Mouse (Mus musculus) kidney, adult 2 months (tissue): ENCODE results near the gene P2ry2. TPM values are rescaled to one million over a fixed set of nuclear protein-coding genes. Genes with fewer than 3 reads are reported as not detected.

Experiments used
- DNase-seq: peaks from one replicate; pipeline ENCODE4 v3.0.0; 2021
- H3K27ac ChIP-seq: fragments of 200-500 bp; 2 replicates; pipeline ENCODE4 v1.5.1; 2012; ENCODE audit warnings: low read depth, low read length, control low read depth, inconsistent platforms; ENCODE audit not compliant: insufficient read depth
- H3K27me3 ChIP-seq: fragments of 200-500 bp; replicated peaks from 2 replicates; pipeline ENCODE4 v1.6.1; 2012; ENCODE audit warnings: mild to moderate bottlenecking, moderate library complexity, low read length, inconsistent platforms; ENCODE audit not compliant: control insufficient read depth, insufficient read depth
- H3K36me3 ChIP-seq: fragments of 200-500 bp; 2 replicates; pipeline ENCODE4 v1.6.1; 2012; ENCODE audit warnings: mild to moderate bottlenecking, moderate library complexity, low read length, inconsistent platforms; ENCODE audit not compliant: control insufficient read depth, insufficient read depth
- H3K4me1 ChIP-seq: fragments of 200-500 bp; 2 replicates; pipeline ENCODE4 v1.6.1; 2011; ENCODE audit warnings: low read length; ENCODE audit not compliant: control insufficient read depth, insufficient read depth
- H3K4me3 ChIP-seq: fragments of 200-500 bp; 2 replicates; pipeline ENCODE4 v1.5.1; 2011; ENCODE audit warnings: mild to moderate bottlenecking, low read depth, low read length, control low read depth; ENCODE audit not compliant: insufficient read depth
- CTCF ChIP-seq: fragments of 200-500 bp; conservative IDR thresholded peaks from 2 replicates; pipeline ENCODE4 v1.5.1; 2011; ENCODE audit warnings: low read depth, mild to moderate bottlenecking, control low read depth, low read length, moderate library complexity, mixed read lengths; ENCODE audit not compliant: insufficient read depth, insufficient read length
- POLR2A ChIP-seq: fragments of 200-500 bp; IDR thresholded peaks from one replicate; pipeline ENCODE4 v1.6.1; 2011; ENCODE audit warnings: low read depth, low read length, control low read depth
- WGBS: fragments of 180-500 bp; shearing (Covaris S2); methylation state at CpG from one replicate; pipeline ENCODE4 v1.1.7; 2018; 5-methylcytosine and 5-hydroxymethylcytosine counted together
- polyA plus RNA-seq: library from polyadenylated mRNA; depleted of rRNA; stranded (reverse); fragments of >200 nt; gene quantifications from 2 replicates; pipeline ENCODE4 v1.2.3, GENCODE M21; 2012

The P2ry2 gene
- polyA plus RNA-seq, 1 experiment = 15.0 TPM

DNA sequence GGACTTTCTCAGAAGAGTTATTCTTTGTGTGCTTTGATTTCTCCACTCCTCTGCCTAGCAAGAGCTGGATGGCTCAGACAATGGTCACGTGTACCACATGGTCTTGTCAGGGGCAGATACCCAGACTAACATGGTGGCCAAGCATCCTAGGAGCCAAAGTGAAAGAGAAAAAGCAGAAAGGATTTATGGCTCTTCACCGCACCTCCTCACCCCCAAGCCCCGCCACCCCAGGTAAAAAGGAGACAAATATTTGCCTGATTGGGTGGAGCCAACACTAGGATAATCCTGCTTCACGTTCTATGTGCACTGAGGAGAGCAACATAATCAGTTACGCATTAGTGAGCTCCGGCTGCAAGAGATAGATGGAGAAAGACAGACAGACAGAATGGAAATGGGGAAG lies 44.3 kb downstream of the P2ry2 start:
- no peak for DNase-seq
- no peak for TF ChIP-seq POLR2A
- TF ChIP-seq CTCF = no peak
- WGBS = 77% methylated on average over 6 of the region's 6 CpGs
- Histone ChIP-seq H3K36me3 (no peaks in the 10 kb centered on the region), H3K4me3 (no peak overlapping the region), H3K27me3 (no peaks in the 10 kb centered on the region; the same call in 1 of the 2 replicates), H3K4me1 (no peaks in the 10 kb centered on the region), H3K27ac (no peak overlapping the region)

DNA sequence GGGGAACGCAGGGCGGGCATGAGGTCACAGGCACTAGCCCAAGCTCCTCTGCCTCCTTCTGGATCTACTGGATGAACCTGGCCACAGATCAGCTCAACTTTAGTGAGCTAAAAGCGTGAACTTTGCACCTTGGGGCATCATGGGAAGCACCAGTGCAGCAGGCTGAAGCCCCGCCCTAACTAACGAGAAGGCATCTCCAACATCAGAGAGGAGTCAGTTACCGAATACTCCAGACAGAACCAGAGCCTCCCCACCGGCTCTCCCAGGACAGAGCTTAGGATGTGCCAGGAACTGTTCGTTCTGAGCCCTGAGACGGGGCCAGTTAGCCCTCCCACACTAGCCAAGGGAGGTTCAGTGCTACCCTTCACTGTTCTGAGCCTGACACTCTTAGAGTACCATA lies 44.8 kb downstream of the P2ry2 start:
- Histone ChIP-seq H3K4me1 (no peaks in the 10 kb centered on the region), H3K27me3 (no peaks in the 10 kb centered on the region; the same call in 1 of the 2 replicates), H3K4me3 (no peak overlapping the region), H3K36me3 (no peaks in the 10 kb centered on the region), H3K27ac (no peak overlapping the region)
- peak; percentile 51 for DNase-seq
- 74% methylated on average over 9 of the region's 9 CpGs for WGBS
- TF ChIP-seq CTCF (no peak), POLR2A (no peak)

DNA sequence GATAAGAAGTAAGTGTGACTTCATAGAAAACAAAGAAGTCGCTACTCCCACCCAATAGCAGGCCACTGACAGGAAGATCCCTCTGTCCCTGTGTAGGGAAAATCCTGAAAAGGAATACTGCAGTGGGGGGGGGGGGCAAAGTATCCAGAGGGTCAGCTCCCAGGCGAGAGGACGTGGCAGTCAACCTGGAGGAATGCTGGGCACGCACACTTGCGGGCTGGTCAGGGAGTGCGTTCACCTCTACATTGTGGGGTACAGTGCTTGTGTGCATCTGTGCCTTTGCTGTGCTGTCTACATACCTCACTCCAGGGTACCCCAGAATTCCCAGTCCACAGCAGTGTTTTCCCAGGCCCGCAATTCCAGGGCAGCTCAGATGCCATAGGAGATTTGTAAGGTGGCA lies 46.7 kb downstream of the P2ry2 start:
- H3K4me1 ChIP-seq = no peaks in the 10 kb centered on the region
- H3K4me3 ChIP-seq = no peak overlapping the region
- no peak overlapping the region for H3K27ac ChIP-seq
- DNase-seq = no peak
- H3K27me3 ChIP-seq = no peaks in the 10 kb centered on the region; the same call in 1 of the 2 replicates
- TF ChIP-seq CTCF = no peak
- no peak for TF ChIP-seq POLR2A
- no peaks in the 10 kb centered on the region for H3K36me3 ChIP-seq
- 90% methylated on average over 7 of the region's 7 CpGs for WGBS

DNA sequence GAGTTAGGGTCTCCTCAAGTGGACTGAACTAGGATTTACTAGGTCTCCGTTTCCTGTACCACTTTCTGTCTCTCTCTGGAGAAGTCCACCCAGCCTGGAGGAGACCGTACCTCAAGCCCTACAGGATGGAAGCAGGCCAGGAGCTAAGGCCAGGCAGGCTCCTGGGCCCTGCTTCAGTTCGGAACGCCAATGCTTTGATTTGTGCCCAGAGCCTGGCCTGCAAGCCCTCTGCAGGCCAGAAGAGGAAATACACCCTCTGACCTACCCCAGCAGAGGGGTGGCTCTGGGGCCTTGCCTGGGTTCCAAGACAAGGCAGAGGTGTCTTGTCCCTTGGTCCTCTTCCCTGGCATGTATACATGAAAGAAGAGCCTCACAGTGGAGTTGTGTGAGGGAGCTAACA lies 47.6 kb downstream of the P2ry2 start:
- H3K36me3 ChIP-seq = no peaks in the 10 kb centered on the region
- H3K27ac ChIP-seq = no peak overlapping the region
- H3K4me3 ChIP-seq = no peak overlapping the region
- peak; percentile 39 for DNase-seq
- 25% methylated on average over 4 of the region's 4 CpGs for WGBS
- no peaks in the 10 kb centered on the region for H3K4me1 ChIP-seq
- no peaks in the 10 kb centered on the region for H3K27me3 ChIP-seq
- TF ChIP-seq POLR2A (no peak), CTCF (peak; percentile 80)

DNA sequence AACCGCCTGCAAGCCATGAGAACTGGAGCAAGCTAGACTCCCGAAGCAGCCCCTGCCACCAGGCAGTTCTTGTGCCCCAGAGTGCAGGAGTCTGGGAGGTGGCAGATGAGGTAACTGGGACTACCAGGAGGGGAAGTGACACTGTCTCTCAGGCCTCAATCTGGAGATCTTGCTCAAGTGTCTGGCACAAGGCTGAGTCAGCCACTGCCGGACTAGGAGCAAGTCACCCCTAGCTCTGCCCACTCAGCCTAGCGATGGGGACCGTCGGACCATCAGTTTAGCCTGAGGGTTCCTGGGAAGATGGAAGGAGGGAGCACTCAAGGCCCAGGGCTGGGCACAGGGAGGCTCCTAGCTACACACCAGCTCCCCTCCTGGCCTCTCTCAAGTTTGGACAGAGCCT lies 48.4 kb downstream of the P2ry2 start:
- Histone ChIP-seq H3K4me3 (0 out of 2 replicates have a peak overlapping the region, but pooled peaks have one; percentile 1), H3K36me3 (no peaks in the 10 kb centered on the region), H3K27ac (no peak overlapping the region), H3K4me1 (no peaks in the 10 kb centered on the region), H3K27me3 (no peaks in the 10 kb centered on the region)
- TF ChIP-seq CTCF = no peak
- no peak for TF ChIP-seq POLR2A
- DNase-seq = peak; percentile 24
- 93% methylated on average over 6 of the region's 6 CpGs for WGBS

DNA sequence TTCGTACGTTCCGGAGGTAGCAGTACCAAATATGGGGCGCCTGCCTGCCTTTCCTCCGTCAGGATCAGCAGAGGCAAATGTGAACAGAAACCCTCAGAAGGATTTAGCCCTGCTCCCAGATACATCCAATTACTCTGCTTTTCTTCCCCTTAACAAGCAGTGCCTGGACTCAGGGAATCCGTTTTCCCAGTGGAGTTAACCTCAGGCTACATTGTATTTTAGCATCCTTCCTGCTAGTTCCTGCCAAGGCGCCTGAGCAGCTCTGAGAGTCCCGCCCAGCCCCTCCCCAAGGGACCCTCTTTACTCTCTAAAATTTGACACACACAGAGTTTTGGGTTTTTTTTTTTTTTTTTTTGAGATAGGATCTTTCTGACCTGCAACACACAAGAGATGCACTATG lies 49.3 kb downstream of the P2ry2 start:
- TF ChIP-seq POLR2A (no peak), CTCF (no peak)
- 77% methylated on average over 8 of the region's 8 CpGs for WGBS
- H3K4me1 ChIP-seq = no peaks in the 10 kb centered on the region

DNA sequence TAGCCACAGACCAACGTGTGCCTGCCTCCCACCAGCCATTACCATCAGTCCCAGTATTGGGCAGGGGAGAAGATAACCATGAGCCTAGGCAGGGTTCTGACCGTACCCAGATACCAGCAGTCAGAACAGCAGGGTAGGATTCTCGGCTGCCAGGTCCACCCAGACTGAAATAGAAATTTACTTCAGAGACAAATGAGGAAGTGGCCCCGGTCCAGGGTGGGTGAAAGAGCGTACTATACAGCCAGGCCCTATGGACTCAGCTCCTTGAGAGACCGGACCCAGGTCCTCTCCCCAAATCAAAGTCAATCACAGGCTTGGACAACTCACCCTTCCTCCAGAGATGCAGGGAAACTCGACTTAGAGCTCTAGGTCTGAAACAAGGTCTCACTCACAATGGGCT lies 51.5 kb downstream of the P2ry2 start:
- H3K36me3 ChIP-seq = no peaks in the 10 kb centered on the region
- H3K27ac ChIP-seq = no peak overlapping the region
- 82% methylated on average over 7 of the region's 7 CpGs for WGBS
- no peaks in the 10 kb centered on the region for H3K27me3 ChIP-seq
- H3K4me1 ChIP-seq = no peaks in the 10 kb centered on the region
- no peak overlapping the region for H3K4me3 ChIP-seq
- DNase-seq = peak; percentile 25
- TF ChIP-seq POLR2A = no peak
- no peak for TF ChIP-seq CTCF

More for the DNA sequence above, 49.3 kb downstream of the P2ry2 start:
- Histone ChIP-seq H3K27ac (no peak overlapping the region), H3K36me3 (no peaks in the 10 kb centered on the region), H3K27me3 (no peaks in the 10 kb centered on the region), H3K4me3 (0 out of 2 replicates have a peak overlapping the region, but pooled peaks have one; percentile 4)
- no peak for DNase-seq

DNA sequence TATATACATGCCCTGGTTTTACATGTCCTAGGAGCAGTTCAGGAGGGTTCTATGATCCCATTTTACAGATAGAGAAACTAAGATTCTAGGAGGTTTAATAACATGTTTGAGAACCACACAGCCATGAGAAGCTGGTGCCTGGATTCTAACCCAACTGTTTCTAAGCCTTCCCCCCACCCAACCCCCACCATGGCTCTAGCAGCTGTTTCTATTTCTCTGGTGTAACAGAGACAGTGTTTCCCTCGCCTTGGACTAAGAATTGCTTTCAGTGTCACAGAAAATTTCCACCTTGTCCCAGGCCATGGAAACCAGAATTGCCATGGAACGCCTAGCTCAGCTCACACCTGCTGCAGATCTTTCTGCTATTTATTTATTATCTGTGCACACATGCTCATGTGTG lies 52.2 kb downstream of the P2ry2 start:
- 93% methylated on average over 2 of the region's 2 CpGs for WGBS
- no peaks in the 10 kb centered on the region for H3K4me1 ChIP-seq
- no peaks in the 10 kb centered on the region for H3K36me3 ChIP-seq
- DNase-seq = no peak
- no peak overlapping the region for H3K27ac ChIP-seq
- no peak overlapping the region for H3K4me3 ChIP-seq
- no peaks in the 10 kb centered on the region for H3K27me3 ChIP-seq
- no peak for TF ChIP-seq POLR2A
- no peak for TF ChIP-seq CTCF
